Mouse (Mus musculus): ENCODE data around the gene Rtn4r. TPM values are rescaled to one million over a fixed set of nuclear protein-coding genes. Genes with fewer than 3 reads are reported as not detected.

Rtn4r gene
- total and polyA plus RNA-seq, 2 experiments: not detected

DNA sequence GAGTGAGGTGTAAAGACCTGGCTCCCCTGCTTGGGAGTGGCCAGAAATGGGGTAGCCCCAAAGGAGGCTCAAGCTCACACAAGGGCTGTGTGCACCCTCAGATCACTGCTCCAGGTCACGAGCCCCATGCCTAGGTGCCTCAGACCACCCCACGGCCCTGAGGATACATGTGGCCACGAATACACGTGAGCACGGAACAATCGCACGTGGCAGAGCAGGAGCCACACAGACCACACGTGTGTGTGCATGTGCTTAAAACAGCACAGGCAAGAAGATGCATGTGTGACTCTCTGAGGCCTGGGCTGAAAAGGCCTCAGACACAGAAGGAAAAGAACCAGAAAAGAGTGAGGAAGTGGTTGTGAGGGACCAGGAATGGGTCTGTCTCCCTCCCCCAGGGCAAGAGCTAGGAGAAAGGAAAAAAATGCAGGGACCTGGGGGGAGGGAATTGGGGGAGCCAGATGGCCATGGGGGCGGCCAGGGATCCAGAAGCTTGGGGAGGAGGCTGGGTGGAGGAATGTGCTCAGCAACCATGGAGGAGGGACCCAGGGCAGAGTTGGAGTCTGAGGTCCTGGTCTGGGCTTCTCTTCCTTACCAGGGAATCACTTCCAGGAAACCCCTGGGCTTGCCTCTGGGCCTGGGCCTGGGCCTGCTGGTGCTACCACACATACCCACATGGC lies 25.5 kb downstream of the Rtn4r start:
- H3K36me3 ChIP-seq (ENCODE audit: control insufficient read depth, insufficient read depth, low read length): no peaks in the 10 kb centered on the region
- no peak for DNase-seq (ENCODE audit: extremely low read depth, low read depth, low spot score)
- WGBS: 92% methylated on average over 9 of the region's 9 CpGs
- H3K27ac ChIP-seq (replicated peaks; ENCODE audit: insufficient read depth, low read depth, low read length): no peak overlapping the region
- no peaks in the 10 kb centered on the region for H3K27me3 ChIP-seq (ENCODE audit: control insufficient read depth, insufficient read depth, low read length)
- no peaks in the 10 kb centered on the region for H3K4me1 ChIP-seq (ENCODE audit: control insufficient read depth, insufficient read depth, low read length)
- H3K4me3 ChIP-seq (ENCODE audit: insufficient read depth, low read depth, low read length): no peak overlapping the region
- no peak overlapping the region for H3K9ac ChIP-seq (ENCODE audit: low read depth, low read length)
- no peaks in the 10 kb centered on the region for H3K79me2 ChIP-seq (ENCODE audit: control insufficient read depth, insufficient read depth, low read length)
- no peak for TF ChIP-seq CTCF (IDR thresholded peaks at IDR 0.05; ENCODE audit: low read depth, low read length)
- TF ChIP-seq POLR2A (IDR thresholded peaks at IDR 0.05; ENCODE audit: extremely low read depth, insufficient read depth, low read length): no peak

DNA sequence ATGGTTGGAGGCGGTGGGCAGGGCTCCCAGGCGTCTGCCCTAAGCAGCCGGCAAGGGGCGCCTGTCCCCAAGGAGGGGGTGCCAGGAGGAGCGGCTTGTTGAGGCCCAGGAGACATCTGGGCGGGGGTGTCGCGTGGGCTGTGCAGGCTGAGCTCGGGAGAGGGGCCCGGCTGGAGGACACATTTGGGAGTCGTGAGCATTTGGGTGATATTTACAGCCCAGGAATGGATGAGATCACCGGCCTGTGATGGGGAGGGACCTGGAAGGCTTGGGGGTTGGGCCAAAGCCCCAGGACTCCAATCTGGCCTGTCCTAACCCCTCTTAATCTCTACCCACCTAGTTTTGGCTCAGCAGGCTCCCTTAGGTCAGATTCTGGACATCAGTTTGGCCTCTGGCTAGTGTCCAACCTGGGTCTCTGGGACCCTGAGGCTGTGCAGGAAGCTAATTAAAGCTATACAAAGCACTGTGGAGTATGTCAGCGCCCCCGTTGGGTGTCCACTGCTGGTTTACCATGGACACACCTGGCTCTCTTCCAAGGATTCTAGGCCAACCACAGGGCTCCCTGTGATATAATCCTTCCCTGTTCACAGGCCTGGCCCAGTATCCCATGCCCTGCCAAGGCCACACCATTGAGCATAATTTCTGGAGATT lies 27.2 kb downstream of the Rtn4r start:
- no peaks in the 10 kb centered on the region for H3K4me1 ChIP-seq (ENCODE audit: control insufficient read depth, insufficient read depth, low read length)
- no peak overlapping the region for H3K4me3 ChIP-seq (ENCODE audit: insufficient read depth, low read depth, low read length)
- no peak overlapping the region for H3K27ac ChIP-seq (replicated peaks; ENCODE audit: insufficient read depth, low read depth, low read length)
- no peaks in the 10 kb centered on the region for H3K79me2 ChIP-seq (ENCODE audit: control insufficient read depth, insufficient read depth, low read length)
- H3K36me3 ChIP-seq (ENCODE audit: control insufficient read depth, insufficient read depth, low read length): no peaks in the 10 kb centered on the region
- no peak for TF ChIP-seq POLR2A (IDR thresholded peaks at IDR 0.05; ENCODE audit: extremely low read depth, insufficient read depth, low read length)
- TF ChIP-seq CTCF (IDR thresholded peaks at IDR 0.05; ENCODE audit: low read depth, low read length): no peak
- no peak overlapping the region for H3K9ac ChIP-seq (ENCODE audit: low read depth, low read length)
- DNase-seq (ENCODE audit: extremely low read depth, low read depth, low spot score): no peak
- 56% methylated on average over 14 of the region's 14 CpGs for WGBS
- H3K27me3 ChIP-seq (ENCODE audit: control insufficient read depth, insufficient read depth, low read length): no peaks in the 10 kb centered on the region

DNA sequence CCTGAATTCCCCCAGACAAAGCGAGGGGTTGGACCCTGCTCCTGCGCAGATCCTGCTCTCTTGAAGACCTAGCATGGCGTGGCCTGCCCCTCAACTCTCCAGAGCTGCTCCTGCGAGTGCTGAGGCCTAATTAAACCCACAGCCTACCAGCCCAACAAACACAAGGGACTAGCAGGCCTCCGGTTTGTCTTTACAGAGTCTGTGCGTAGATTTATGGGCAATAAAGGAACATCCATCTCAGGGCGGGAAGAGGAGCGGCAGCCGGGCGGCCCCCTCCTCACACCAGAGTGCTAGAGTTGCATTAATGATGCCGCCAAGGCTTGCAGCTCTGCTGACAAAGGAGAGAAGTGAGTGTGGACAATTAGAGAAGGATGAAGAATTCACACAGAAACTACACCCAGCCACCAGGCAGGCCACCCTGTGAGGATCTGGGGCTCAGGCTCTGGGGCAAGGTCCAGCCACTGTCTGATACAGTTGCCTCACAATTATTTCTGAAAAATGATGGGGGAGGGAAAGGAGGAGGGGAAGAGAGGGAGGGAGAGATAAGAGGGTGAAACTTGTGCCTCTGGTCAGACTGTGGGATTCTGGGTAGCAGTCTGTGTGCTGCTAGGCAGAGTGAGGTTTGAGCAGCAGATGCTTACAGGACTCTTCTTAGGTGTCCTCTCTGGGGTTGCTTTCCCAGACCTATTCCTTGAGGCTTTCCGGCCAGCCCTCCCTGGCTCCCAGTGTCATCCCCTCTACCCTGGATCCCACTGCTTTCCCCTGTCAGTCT lies 29.3 kb downstream of the Rtn4r start:
- 92% methylated on average over 12 of the region's 12 CpGs for WGBS
- Histone ChIP-seq H3K4me3 (ENCODE audit: insufficient read depth, low read depth, low read length) (no peak overlapping the region), H3K27me3 (ENCODE audit: control insufficient read depth, insufficient read depth, low read length) (no peaks in the 10 kb centered on the region), H3K79me2 (ENCODE audit: control insufficient read depth, insufficient read depth, low read length) (no peaks in the 10 kb centered on the region), H3K4me1 (ENCODE audit: control insufficient read depth, insufficient read depth, low read length) (no peaks in the 10 kb centered on the region), H3K27ac (replicated peaks; ENCODE audit: insufficient read depth, low read depth, low read length) (no peak overlapping the region), H3K9ac (ENCODE audit: low read depth, low read length) (no peak overlapping the region), H3K36me3 (ENCODE audit: control insufficient read depth, insufficient read depth, low read length) (no peaks in the 10 kb centered on the region)
- no peak for DNase-seq (ENCODE audit: extremely low read depth, low read depth, low spot score)
- TF ChIP-seq CTCF (IDR thresholded peaks at IDR 0.05; ENCODE audit: low read depth, low read length) (no peak), POLR2A (IDR thresholded peaks at IDR 0.05; ENCODE audit: extremely low read depth, insufficient read depth, low read length) (no peak)

DNA sequence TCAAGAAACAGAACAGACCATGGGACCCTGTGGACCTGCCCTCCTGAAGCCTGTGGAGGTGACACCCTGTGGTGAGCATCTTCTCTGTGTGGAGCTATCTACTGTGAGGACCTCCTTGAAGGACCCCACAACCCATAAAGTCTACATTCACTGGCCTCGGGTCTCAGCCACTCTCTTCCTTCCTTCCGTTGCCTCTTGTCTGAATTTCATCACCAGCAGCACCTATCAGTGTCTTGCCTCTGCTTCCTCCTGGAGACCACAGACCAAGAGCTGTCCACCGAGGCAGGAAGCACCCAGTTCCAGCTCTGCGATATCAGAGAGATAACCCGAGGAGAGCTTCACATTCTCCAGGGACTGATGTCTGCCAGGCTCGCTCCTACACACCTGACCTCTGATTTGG lies 31.8 kb downstream of the Rtn4r start:
- 74% methylated on average over 6 of the region's 6 CpGs for WGBS
- Histone ChIP-seq H3K79me2 (ENCODE audit: control insufficient read depth, insufficient read depth, low read length) (no peaks in the 10 kb centered on the region), H3K27ac (replicated peaks; ENCODE audit: insufficient read depth, low read depth, low read length) (no peak overlapping the region), H3K9ac (ENCODE audit: low read depth, low read length) (no peak overlapping the region), H3K36me3 (ENCODE audit: control insufficient read depth, insufficient read depth, low read length) (no peaks in the 10 kb centered on the region), H3K4me3 (ENCODE audit: insufficient read depth, low read depth, low read length) (no peak overlapping the region), H3K27me3 (ENCODE audit: control insufficient read depth, insufficient read depth, low read length) (no peaks in the 10 kb centered on the region), H3K4me1 (ENCODE audit: control insufficient read depth, insufficient read depth, low read length) (no peaks in the 10 kb centered on the region)
- DNase-seq (ENCODE audit: extremely low read depth, low read depth, low spot score): no peak
- TF ChIP-seq POLR2A (IDR thresholded peaks at IDR 0.05; ENCODE audit: extremely low read depth, insufficient read depth, low read length): no peak
- no peak for TF ChIP-seq CTCF (IDR thresholded peaks at IDR 0.05; ENCODE audit: low read depth, low read length)

DNA sequence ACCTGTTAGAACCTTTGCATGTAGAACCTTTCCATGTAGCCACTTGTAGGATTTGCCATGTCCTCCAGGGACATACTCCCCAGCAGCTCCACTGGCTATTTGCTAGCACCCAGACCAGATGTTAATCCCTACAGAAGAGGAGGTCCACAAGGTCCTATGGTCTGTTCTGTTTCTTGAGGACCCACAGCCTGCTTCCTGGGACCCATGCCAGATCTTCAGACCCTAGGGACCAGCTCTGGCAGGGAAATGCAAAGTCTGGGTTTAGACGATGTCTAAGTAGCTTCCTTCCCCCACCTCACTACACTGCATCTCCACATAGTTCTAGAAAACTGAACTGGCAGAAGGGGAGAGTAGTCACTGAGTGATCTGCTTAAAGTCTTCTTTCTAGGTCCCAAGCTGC lies 32.3 kb downstream of the Rtn4r start:
- H3K4me3 ChIP-seq (ENCODE audit: insufficient read depth, low read depth, low read length): no peak overlapping the region
- TF ChIP-seq POLR2A (IDR thresholded peaks at IDR 0.05; ENCODE audit: extremely low read depth, insufficient read depth, low read length) (no peak), CTCF (IDR thresholded peaks at IDR 0.05; ENCODE audit: low read depth, low read length) (no peak)
- H3K79me2 ChIP-seq (ENCODE audit: control insufficient read depth, insufficient read depth, low read length): no peaks in the 10 kb centered on the region
- H3K36me3 ChIP-seq (ENCODE audit: control insufficient read depth, insufficient read depth, low read length): no peaks in the 10 kb centered on the region
- H3K27me3 ChIP-seq (ENCODE audit: control insufficient read depth, insufficient read depth, low read length): no peaks in the 10 kb centered on the region
- WGBS: 64% methylated on average over 1 of the region's 1 CpGs
- DNase-seq (ENCODE audit: extremely low read depth, low read depth, low spot score): no peak
- H3K9ac ChIP-seq (ENCODE audit: low read depth, low read length): no peak overlapping the region
- H3K27ac ChIP-seq (replicated peaks; ENCODE audit: insufficient read depth, low read depth, low read length): no peak overlapping the region
- no peaks in the 10 kb centered on the region for H3K4me1 ChIP-seq (ENCODE audit: control insufficient read depth, insufficient read depth, low read length)

All from liver, adult 2 months (tissue).